Mouse (Mus musculus) erythroblast, embryonic 14.5 days (primary cell): ENCODE results near the gene Mthfd1l.

ENCODE experiments used
- GATA1 ChIP-seq: IDR thresholded peaks from 2 replicates; pipeline ENCODE4 v1.6.1; 2012; ENCODE audit warnings: low read length, inconsistent platforms, mixed read lengths
- TAL1 ChIP-seq: IDR thresholded peaks from 3 replicates; pipeline ENCODE4 v1.6.1; 2012; ENCODE audit warnings: low read length, inconsistent platforms, mixed read lengths

- TF ChIP-seq GATA1: no peak
- TF ChIP-seq TAL1: no peak
Measured at GRCm38 (mm10) chr10:4116653-4117052, 143.7 kb downstream of the Mthfd1l start.
